Mouse (Mus musculus) MEL (cell line): ENCODE results near the gene Pop5.

Experiments
- CHD2 ChIP-seq: IDR thresholded peaks from 2 replicates; pipeline ENCODE4 v1.6.1; 2011; ENCODE audit warnings: low read length, improper control_type of control experiment
- CTCF ChIP-seq, 3 experiments: IDR thresholded peaks in 2 of 3; conservative IDR thresholded peaks in 1 of 3; 2 replicates each; pipeline ENCODE4 v1.5.1; 2011 to 2012; ENCODE audit warnings: low read length in 3 of 3, low read depth in 2 of 3, mild to moderate bottlenecking in 2 of 3, improper control_type of control experiment in 1 of 3, inconsistent platforms in 1 of 3, mixed read lengths in 1 of 3, moderate library complexity in 1 of 3; ENCODE audit not compliant: control insufficient read depth in 1 of 3, insufficient read depth in 1 of 3, poor library complexity in 1 of 3, severe bottlenecking in 1 of 3
- MAFK ChIP-seq: IDR thresholded peaks from 2 replicates; pipeline ENCODE4 v1.6.1; 2011; ENCODE audit warnings: low read depth, mild to moderate bottlenecking, low read length, improper control_type of control experiment, borderline replicate concordance
- MEF2A ChIP-seq: IDR thresholded peaks from 2 replicates; pipeline ENCODE4 v1.6.1; 2014; ENCODE audit warnings: low read depth, mild to moderate bottlenecking, inconsistent platforms, low read length, improper control_type of control experiment; ENCODE audit not compliant: poor library complexity, insufficient replicate concordance, severe bottlenecking; ENCODE audit errors: extremely low read depth
- MYC ChIP-seq: IDR thresholded peaks from 2 replicates; pipeline ENCODE4 v1.6.1; 2011; ENCODE audit warnings: low read depth, mild to moderate bottlenecking, low read length, improper control_type of control experiment, moderate library complexity
- NELFE ChIP-seq: IDR thresholded peaks from 2 replicates; pipeline ENCODE4 v1.6.1; 2011; ENCODE audit warnings: low read depth, low read length, improper control_type of control experiment
- POLR2A ChIP-seq, 2 experiments: IDR thresholded peaks; 2 replicates each; pipeline ENCODE4 v1.6.1; 2011 to 2012; ENCODE audit warnings: low read length in 2 of 2, mild to moderate bottlenecking in 2 of 2, control low read depth in 1 of 2, improper control_type of control experiment in 1 of 2, low read depth in 1 of 2, moderate library complexity in 1 of 2; ENCODE audit not compliant: control insufficient read depth in 1 of 2, insufficient read depth in 1 of 2, poor library complexity in 1 of 2
- POLR2AphosphoS2 ChIP-seq: IDR thresholded peaks from 2 replicates; pipeline ENCODE4 v1.6.1; 2011; ENCODE audit warnings: low read length, improper control_type of control experiment

DNA sequence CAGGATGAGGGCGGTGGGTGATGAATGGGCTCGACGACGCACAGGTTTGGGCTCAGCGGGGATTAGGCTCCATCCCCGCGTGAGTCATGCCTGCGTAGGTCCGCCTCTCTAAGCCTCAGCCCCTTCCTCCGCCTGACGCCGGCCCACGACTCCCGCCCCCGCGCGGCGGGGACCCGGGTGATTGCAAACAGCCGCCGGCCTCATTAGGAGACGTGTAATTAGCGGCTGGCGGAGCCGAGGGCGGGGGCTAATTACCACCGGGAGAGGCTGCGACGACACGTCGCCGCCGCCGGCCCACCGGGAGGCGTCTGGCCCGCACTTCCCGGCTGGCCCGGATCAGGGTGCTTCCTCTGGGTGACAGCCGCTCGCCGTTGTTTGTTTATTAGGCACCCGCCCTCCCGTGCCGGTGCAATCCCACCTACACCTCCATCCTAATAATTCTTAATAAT, 289 bp upstream of the Pop5 start:
- TF ChIP-seq POLR2A (IDR thresholded peaks at IDR 0.05; ENCODE audit: control insufficient read depth in 1 of 2, insufficient read depth in 1 of 2, low read depth in 1 of 2, low read length in 2 of 2, poor library complexity in 1 of 2) (no peak), POLR2AphosphoS2 (no peak), MAFK (no peak), NELFE (no peak), CHD2 (no peak), CTCF (IDR thresholded peaks at IDR 0.05 in 2 of 3, conservative IDR thresholded peaks at IDR 0.05 in 1 of 3; ENCODE audit: control insufficient read depth in 1 of 3, insufficient read depth in 1 of 3, low read depth in 2 of 3, low read length in 3 of 3, poor library complexity in 1 of 3, severe bottlenecking in 1 of 3) (no peak), MEF2A (no peak), MYC (no peak)
